Mouse (Mus musculus) spleen, adult 2 months (tissue): ENCODE data around the gene Samd13.

ENCODE experiments used
- CTCF ChIP-seq: fragments of 200-500 bp; IDR thresholded peaks from 2 replicates; pipeline ENCODE4 v1.5.1; 2011; ENCODE audit warnings: mild to moderate bottlenecking, inconsistent platforms; ENCODE audit not compliant: insufficient read depth, insufficient read length, insufficient replicate concordance; ENCODE audit errors: extremely low read depth
- POLR2A ChIP-seq: fragments of 200-500 bp; IDR thresholded peaks from 2 replicates; pipeline ENCODE4 v1.6.1; 2011; ENCODE audit warnings: low read depth, low read length, inconsistent platforms

GRCm38 (mm10) chr3:146655111-146655577 lies 30.2 kb downstream of the Samd13 start:
- TF ChIP-seq CTCF (no peak), POLR2A (no peak)
